Mouse (Mus musculus) mouse trophoblast stem cell (cell line): Measurements from ENCODE around the gene Wipf1.
"Not testable (repeated sequence)": the region's sequence is repeated elsewhere in the genome, so short reads cannot be mapped to it uniquely, and the experiment has no call there.

ENCODE experiments used
- in situ Hi-C, 2 experiments: fragments of 300-500 bp; cut with MseI, MboI; formaldehyde crosslinking; loops; 2 replicates in 1 of 2; 3 replicates in 1 of 2; pipeline ENCODE4 v1.15.1; 2025

The Wipf1 gene

GRCm38 (mm10) chr2:73507886-73508285, 21.6 kb downstream of the Wipf1 start:
- in situ Hi-C loops, result no loop called here

GRCm38 (mm10) chr2:73506337-73506736, 23.2 kb downstream of the Wipf1 start:
- in situ Hi-C loops, result not testable (repeated sequence)

- in situ Hi-C loops, result no loop called here
Measured at GRCm38 (mm10) chr2:73502863-73503429, 26.6 kb downstream of the Wipf1 start.

- in situ Hi-C loops, result no loop called here
Measured at GRCm38 (mm10) chr2:73500864-73501263, 28.7 kb downstream of the Wipf1 start.

- in situ Hi-C loops, result no loop called here
Measured at GRCm38 (mm10) chr2:73498322-73498721, 31.2 kb downstream of the Wipf1 start.

- in situ Hi-C loops, result no loop called here
Measured at GRCm38 (mm10) chr2:73497572-73497971, 32.0 kb downstream of the Wipf1 start.

GRCm38 (mm10) chr2:73496944-73497343, 32.6 kb downstream of the Wipf1 start:
- in situ Hi-C loops, result no loop called here

GRCm38 (mm10) chr2:73496329-73496685, 33.2 kb downstream of the Wipf1 start:
- in situ Hi-C loops, result no loop called here

GRCm38 (mm10) chr2:73495617-73496328, 33.8 kb downstream of the Wipf1 start:
- in situ Hi-C loops, result no loop called here

- in situ Hi-C loops, result no loop called here
Measured at GRCm38 (mm10) chr2:73493517-73493916, 36.0 kb downstream of the Wipf1 start.

GRCm38 (mm10) chr2:73491442-73492241, 37.9 kb downstream of the Wipf1 start:
- in situ Hi-C loops, result no loop called here

GRCm38 (mm10) chr2:73490466-73490865, 39.1 kb downstream of the Wipf1 start:
- in situ Hi-C loops, result no loop called here

GRCm38 (mm10) chr2:73486120-73486601, 43.4 kb downstream of the Wipf1 start:
- in situ Hi-C loops, result no loop called here

- in situ Hi-C loops, result no loop called here
Measured at GRCm38 (mm10) chr2:73485236-73486119, 44.1 kb downstream of the Wipf1 start.

- in situ Hi-C loops, result no loop called here
Measured at GRCm38 (mm10) chr2:73484561-73485235, 44.8 kb downstream of the Wipf1 start.

- in situ Hi-C loops, result no loop called here
Measured at GRCm38 (mm10) chr2:73478805-73479204, 50.7 kb downstream of the Wipf1 start.

GRCm38 (mm10) chr2:73477501-73477900, 52.0 kb downstream of the Wipf1 start:
- in situ Hi-C loops, result no loop called here

- in situ Hi-C loops, result no loop called here
Measured at GRCm38 (mm10) chr2:73475519-73475918, 54.0 kb downstream of the Wipf1 start.

GRCm38 (mm10) chr2:73472130-73472529, 57.4 kb downstream of the Wipf1 start:
- in situ Hi-C loops, result no loop called here

GRCm38 (mm10) chr2:73470146-73470630, 59.3 kb downstream of the Wipf1 start:
- in situ Hi-C loops, result no loop called here

- in situ Hi-C loops, result no loop called here
Measured at GRCm38 (mm10) chr2:73469552-73469951, 60.0 kb downstream of the Wipf1 start.
